Mouse (Mus musculus) olfactory bulb, adult 2 months (tissue): ENCODE data around the gene Sapcd2.

Experiments used
- CTCF ChIP-seq: fragments of 200-500 bp; IDR thresholded peaks from 2 replicates; pipeline ENCODE4 v1.5.1; 2012; ENCODE audit warnings: low read depth, mild to moderate bottlenecking, low read length, moderate library complexity; ENCODE audit not compliant: insufficient read depth
- POLR2A ChIP-seq: fragments of 200-500 bp; IDR thresholded peaks from 2 replicates; pipeline ENCODE4 v1.6.1; 2012; ENCODE audit warnings: mild to moderate bottlenecking, low read depth, low read length, moderate library complexity; ENCODE audit not compliant: insufficient read depth

DNA sequence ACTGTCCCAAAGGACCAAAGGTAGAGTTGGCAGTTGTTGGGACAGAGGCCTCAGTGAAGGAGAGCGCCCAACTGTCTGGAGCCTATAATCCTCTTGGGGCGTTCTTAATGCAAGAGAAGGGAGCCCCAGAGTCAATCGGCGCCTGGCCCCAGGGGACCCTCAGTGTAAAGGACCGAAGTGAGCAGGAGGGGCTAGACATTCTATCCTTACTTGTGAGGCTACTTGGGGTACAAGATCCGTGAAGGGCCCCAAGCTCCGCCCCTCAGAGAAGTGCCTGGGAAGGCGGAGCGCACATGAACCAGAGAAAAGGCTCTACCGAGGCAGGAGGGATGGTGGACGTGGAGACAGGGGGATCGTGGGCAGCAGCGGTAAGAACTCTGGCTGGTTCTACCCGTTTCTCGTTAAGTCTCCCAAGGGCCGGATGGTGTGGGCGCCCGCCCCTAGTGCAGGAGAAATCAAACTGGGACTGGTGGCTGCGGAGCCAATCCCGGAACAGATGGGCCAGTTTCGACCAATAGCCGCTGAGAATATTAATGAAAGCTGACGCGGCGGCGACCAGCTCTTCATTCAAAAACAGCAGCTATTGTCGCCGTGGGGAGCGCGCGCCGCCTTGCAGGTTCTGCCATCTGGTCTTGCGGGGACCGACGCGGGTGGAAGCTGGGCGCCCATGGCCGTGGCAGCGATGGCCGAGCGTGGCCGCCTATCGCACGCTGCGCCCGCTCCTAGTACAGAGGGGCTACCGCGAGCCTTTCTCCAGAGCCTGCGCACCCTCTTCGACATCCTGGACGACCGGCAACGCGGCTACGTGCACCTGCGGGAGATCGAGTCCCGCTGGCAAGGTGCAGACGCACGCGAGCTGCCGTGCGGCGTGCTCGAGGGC lies at the start of gene Sapcd2:
- no peak for TF ChIP-seq CTCF
- no peak for TF ChIP-seq POLR2A
